ENCODE assay signal across 7 mouse cellular contexts in the genomic region with DNA sequence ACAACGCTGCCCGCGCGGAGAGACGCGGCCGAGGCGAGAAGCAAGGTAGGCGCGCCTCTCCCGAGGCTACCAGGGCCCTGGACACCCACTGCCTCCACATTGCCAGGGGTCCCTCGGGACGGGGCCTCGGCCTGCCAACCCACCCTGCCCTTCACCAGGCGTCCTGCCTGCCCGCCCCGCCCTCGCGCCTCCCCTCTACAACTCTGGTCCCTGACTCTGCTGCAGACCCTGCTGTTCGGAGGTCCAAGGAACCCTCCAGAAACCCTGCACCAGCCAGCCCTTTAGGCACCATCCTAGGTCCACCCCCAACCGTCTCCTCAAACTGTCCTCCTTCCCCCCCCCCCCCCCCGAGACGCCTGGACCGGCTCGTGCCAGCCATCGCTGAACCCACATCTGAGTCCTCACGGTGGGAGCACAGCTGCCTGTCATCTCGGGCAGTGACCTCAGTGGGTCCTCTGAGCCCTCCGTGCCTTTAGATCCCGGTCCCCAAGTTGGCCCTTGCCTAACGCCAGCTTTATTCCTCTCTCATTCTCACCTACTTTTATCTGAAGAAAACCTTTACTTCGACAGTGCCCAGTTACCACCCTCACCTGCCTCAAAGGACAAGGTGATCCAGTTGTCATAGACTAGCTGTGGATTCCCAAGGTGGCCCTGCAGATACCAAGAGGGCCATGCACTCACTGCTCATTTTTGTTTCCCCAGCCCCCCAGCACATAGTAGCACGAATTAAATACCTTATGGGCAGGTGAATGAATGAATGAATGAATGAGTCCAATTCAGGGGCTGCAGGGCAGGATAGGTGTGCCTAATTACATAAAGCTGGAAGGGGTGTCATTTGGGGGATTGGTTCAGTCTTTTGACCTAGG. TPM values are rescaled to one million over a fixed set of nuclear protein-coding genes. Genes with fewer than 3 reads are reported as not detected.
A peak's percentile ranks its signal among the peaks of the same experiment; 100 is the strongest.
DNase-seq lines count a peak whose midpoint lies in the region; ATAC-seq lines count a peak whose summit lies in the region.

No protein-coding gene starts in this region.

- ATAC-seq in megakaryocyte, adult 5-6 weeks (ENCODE audit: poor library complexity, severe bottlenecking): no peak
- ATAC-seq in forebrain, embryonic 13.5 days: peak; percentile 84
- ATAC-seq in limb, embryonic 13.5 days (ENCODE audit: low FRiP score, low read depth): peak; percentile 81
- ATAC-seq in stomach, embryonic 16.5 days (ENCODE audit: insufficient read depth, low FRiP score): peak; percentile 66

- peak overlapping the region; percentile 65 for H3K27ac ChIP-seq in forebrain, embryonic 13.5 days
- H3K27ac ChIP-seq in limb, embryonic 13.5 days: no peak overlapping the region
- H3K27ac ChIP-seq in stomach, embryonic 16.5 days (ENCODE audit: low read length): peak overlapping the region; percentile 77

- no peaks in the 10 kb centered on the region for H3K9me3 ChIP-seq in megakaryocyte, embryonic 14.5 days
- H3K9me3 ChIP-seq in forebrain, embryonic 13.5 days (replicated peaks): no peaks in the 10 kb centered on the region
- no peaks in the 10 kb centered on the region for H3K9me3 ChIP-seq in limb, embryonic 13.5 days
- H3K9me3 ChIP-seq in stomach, embryonic 16.5 days (replicated peaks; ENCODE audit: control insufficient read depth, low read length): no peaks in the 10 kb centered on the region

- peak overlapping the region; percentile 85 for H3K4me2 ChIP-seq in forebrain, embryonic 13.5 days
- H3K4me2 ChIP-seq in limb, embryonic 13.5 days (replicated peaks): peak overlapping the region; percentile 88
- peak overlapping the region; percentile 90 for H3K4me2 ChIP-seq in stomach, embryonic 16.5 days (ENCODE audit: low read depth, low read length)

- peaks cover 28% of the 10 kb centered on the region for H3K27me3 ChIP-seq in megakaryocyte, embryonic 14.5 days (replicated peaks)
- no peaks in the 10 kb centered on the region for H3K27me3 ChIP-seq in forebrain, embryonic 13.5 days
- peaks cover 14% of the 10 kb centered on the region for H3K27me3 ChIP-seq in limb, embryonic 13.5 days
- H3K27me3 ChIP-seq in stomach, embryonic 16.5 days (ENCODE audit: control insufficient read depth, insufficient read depth, low read length): no peaks in the 10 kb centered on the region

- H3K9ac ChIP-seq in forebrain, embryonic 13.5 days: peak overlapping the region; percentile 83
- peak overlapping the region; percentile 84 for H3K9ac ChIP-seq in limb, embryonic 13.5 days
- peak overlapping the region; percentile 91 for H3K9ac ChIP-seq in stomach, embryonic 16.5 days (ENCODE audit: low read length)

- no peaks in the 10 kb centered on the region for H3K36me3 ChIP-seq in megakaryocyte, embryonic 14.5 days (replicated peaks; ENCODE audit: low read length)
- no peaks in the 10 kb centered on the region for H3K36me3 ChIP-seq in forebrain, embryonic 13.5 days (ENCODE audit: poor library complexity, severe bottlenecking)
- no peaks in the 10 kb centered on the region for H3K36me3 ChIP-seq in limb, embryonic 13.5 days
- H3K36me3 ChIP-seq in stomach, embryonic 16.5 days (ENCODE audit: control insufficient read depth, insufficient read depth, low read length): no peaks in the 10 kb centered on the region; the same call in 1 of the 2 replicates

- 6% methylated on average over 29 of the region's 33 CpGs for WGBS in forebrain, embryonic 13.5 days
- 6% methylated on average over 29 of the region's 33 CpGs for WGBS in limb, embryonic 13.5 days
- 7% methylated on average over 28 of the region's 33 CpGs for WGBS in stomach, embryonic 16.5 days

- H3K4me1 ChIP-seq in megakaryocyte, embryonic 14.5 days: peaks cover 41% of the 10 kb centered on the region
- peaks cover 21% of the 10 kb centered on the region for H3K4me1 ChIP-seq in forebrain, embryonic 13.5 days
- H3K4me1 ChIP-seq in limb, embryonic 13.5 days: peaks cover 18% of the 10 kb centered on the region
- peaks cover 17% of the 10 kb centered on the region for H3K4me1 ChIP-seq in stomach, embryonic 16.5 days (ENCODE audit: control insufficient read depth, insufficient read depth, low read length)

- H3K4me3 ChIP-seq in megakaryocyte, embryonic 14.5 days (replicated peaks): peak overlapping the region; percentile 95
- peak overlapping the region; percentile 56 for H3K4me3 ChIP-seq in forebrain, embryonic 13.5 days
- peak overlapping the region; percentile 73 for H3K4me3 ChIP-seq in limb, embryonic 13.5 days
- H3K4me3 ChIP-seq in stomach, embryonic 16.5 days (replicated peaks; ENCODE audit: low read length): peak overlapping the region; percentile 77

- no peak for DNase-seq in frontal cortex, postnatal 25 days (ENCODE audit: low spot score in 2 of 2)
- DNase-seq in layer of hippocampus, adult 18-20 months (ENCODE audit: low spot score in 2 of 2): no peak

RNA-seq across cellular contexts. Expression of gene Rusc2, which starts 0.6 kb away (rescaled TPM):
- 11.5 and 32.0 TPM in 2 replicates for polyA plus RNA-seq in megakaryocyte, embryonic 14.5 days (2012; ENCODE audit: insufficient read depth, low replicate concordance)
- 2.1 and 3.0 TPM in 2 replicates for total RNA-seq in megakaryocyte, adult 5-6 weeks (2015)
- total RNA-seq in megakaryocyte, adult 5-6 weeks (2017): 0.77 and 2.3 TPM in 2 replicates
- 38.9 and 42.5 TPM in 2 replicates for polyA plus RNA-seq in forebrain, embryonic 13.5 days (2015; fragmentation: Nextera tagmentation; extraction: Ambion mirVana)
- polyA plus RNA-seq in limb, embryonic 13.5 days (2015; fragmentation: Nextera tagmentation; extraction: Ambion mirVana): 13.1 and 14.7 TPM in 2 replicates
- polyA plus RNA-seq in stomach, embryonic 16.5 days (2015; fragmentation: Nextera tagmentation; extraction: Ambion mirVana): 10.4 and 15.1 TPM in 2 replicates
- total RNA-seq in layer of hippocampus, adult 18-20 months (2021): 100 to 1,000 TPM; 119 to 124 TPM

RNA-seq across cellular contexts. Expression of gene Fam166b, which starts 46.5 kb away (rescaled TPM):
- 0.55 TPM in 1 of 2 replicates, not detected in the other for polyA plus RNA-seq in megakaryocyte, embryonic 14.5 days (2012; ENCODE audit: insufficient read depth, low replicate concordance)
- total RNA-seq in megakaryocyte, adult 5-6 weeks (2015): not detected in 2 replicates
- total RNA-seq in megakaryocyte, adult 5-6 weeks (2017): not detected in 2 replicates
- polyA plus RNA-seq in forebrain, embryonic 13.5 days (2015; fragmentation: Nextera tagmentation; extraction: Ambion mirVana): 0.31 and 0.42 TPM in 2 replicates
- polyA plus RNA-seq in limb, embryonic 13.5 days (2015; fragmentation: Nextera tagmentation; extraction: Ambion mirVana): not detected in 2 replicates
- polyA plus RNA-seq in stomach, embryonic 16.5 days (2015; fragmentation: Nextera tagmentation; extraction: Ambion mirVana): not detected in 2 replicates
- total RNA-seq in layer of hippocampus, adult 18-20 months (2021): under 1 TPM; 0.54 to 0.81 TPM

RNA-seq across cellular contexts. Expression of gene Tesk1, which starts 59.4 kb away (rescaled TPM):
- 28.2 and 39.0 TPM in 2 replicates for polyA plus RNA-seq in megakaryocyte, embryonic 14.5 days (2012; ENCODE audit: insufficient read depth, low replicate concordance)
- total RNA-seq in megakaryocyte, adult 5-6 weeks (2015): 5.7 and 6.3 TPM in 2 replicates
- 7.6 and 9.3 TPM in 2 replicates for total RNA-seq in megakaryocyte, adult 5-6 weeks (2017)
- polyA plus RNA-seq in forebrain, embryonic 13.5 days (2015; fragmentation: Nextera tagmentation; extraction: Ambion mirVana): 6.0 and 6.3 TPM in 2 replicates
- polyA plus RNA-seq in limb, embryonic 13.5 days (2015; fragmentation: Nextera tagmentation; extraction: Ambion mirVana): 7.7 and 10.3 TPM in 2 replicates
- polyA plus RNA-seq in stomach, embryonic 16.5 days (2015; fragmentation: Nextera tagmentation; extraction: Ambion mirVana): 1.7 TPM in 2 replicates
- total RNA-seq in layer of hippocampus, adult 18-20 months (2021): 10 to 100 TPM; 83.3 to 89.9 TPM
